Mouse (Mus musculus) C2C12 (cell line): ENCODE measurements around the gene Hist2h2be.

Experiments used
- CEBPB ChIP-seq: IDR thresholded peaks from one replicate; pipeline ENCODE4 v1.6.1; 2011; ENCODE audit warnings: low read depth, mild to moderate bottlenecking, control low read depth, moderate library complexity
- CTCF ChIP-seq: IDR thresholded peaks from one replicate; pipeline ENCODE4 v1.5.1; 2011; ENCODE audit not compliant: control insufficient read depth, insufficient read depth, insufficient read length
- FOSL1 ChIP-seq: IDR thresholded peaks from one replicate; pipeline ENCODE4 v1.8.0; 2011; ENCODE audit warnings: mild to moderate bottlenecking, low read length; ENCODE audit not compliant: poor library complexity, insufficient read depth, severe bottlenecking
- MAX ChIP-seq: IDR thresholded peaks from one replicate; pipeline ENCODE4 v1.6.1; 2011; ENCODE audit warnings: mild to moderate bottlenecking, control low read depth
- MYOD1 ChIP-seq: IDR thresholded peaks from one replicate; pipeline ENCODE4 v1.6.1; 2011; ENCODE audit warnings: low read depth; ENCODE audit not compliant: control insufficient read depth, insufficient read length
- MYOG ChIP-seq: IDR thresholded peaks from one replicate; pipeline ENCODE4 v1.6.1; 2011; ENCODE audit not compliant: control insufficient read depth, insufficient read length; ENCODE audit errors: extremely low read depth
- USF1 ChIP-seq: IDR thresholded peaks from one replicate; pipeline ENCODE4 v1.6.1; 2011; ENCODE audit warnings: low read depth, mild to moderate bottlenecking, control low read depth, moderate library complexity

DNA sequence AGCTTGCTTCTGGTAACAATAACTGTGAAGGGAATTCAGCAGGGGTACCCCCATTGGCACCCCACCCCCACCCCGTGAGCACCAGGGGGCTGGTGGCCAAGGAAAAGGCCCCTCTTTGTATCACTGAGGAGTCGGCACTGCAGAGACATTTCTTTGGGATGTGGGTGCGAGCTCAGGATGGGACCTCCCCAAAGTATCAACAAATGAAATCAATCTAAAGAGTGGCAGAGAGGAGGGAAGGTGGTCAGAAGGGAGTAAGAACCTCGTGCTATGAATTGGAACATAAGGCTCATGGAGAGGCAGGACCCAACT is 28.1 kb downstream of the Hist2h2be start:
- TF ChIP-seq CTCF, result no peak
- no peak for TF ChIP-seq MAX
- no peak for TF ChIP-seq MYOG
- no peak for TF ChIP-seq USF1
- TF ChIP-seq MYOD1, result no peak
- no peak for TF ChIP-seq FOSL1
- no peak for TF ChIP-seq CEBPB
